Mouse (Mus musculus) forebrain, embryonic 13.5 days (tissue): ENCODE measurements around the gene Bex2. TPM values are rescaled to one million over a fixed set of nuclear protein-coding genes. Genes with fewer than 3 reads are reported as not detected.
"Not testable (repeated sequence)": the region's sequence is repeated elsewhere in the genome, so short reads cannot be mapped to it uniquely, and the experiment has no call there.

Source experiments
- ATAC-seq: fragments of 200-750 bp; cut with Nextera tagmentation; 2 replicates; pipeline ENCODE4 v1.8.0; 2017
- H3K27ac ChIP-seq: fragments of 300-500 bp; sonication (generic); 2 replicates; pipeline ENCODE4 v1.5.1; 2015; ENCODE audit warnings: inconsistent platforms, mild to moderate bottlenecking, moderate library complexity
- H3K27me3 ChIP-seq: fragments of 300-500 bp; sonication (generic); 2 replicates; pipeline ENCODE4 v1.6.1; 2015; ENCODE audit warnings: mild to moderate bottlenecking, inconsistent platforms
- H3K36me3 ChIP-seq: fragments of 300-500 bp; sonication (generic); 2 replicates; pipeline ENCODE4 v1.6.1; 2015; ENCODE audit warnings: mild to moderate bottlenecking, inconsistent platforms; ENCODE audit not compliant: poor library complexity, severe bottlenecking
- H3K4me1 ChIP-seq: fragments of 300-500 bp; sonication (generic); 2 replicates; pipeline ENCODE4 v1.6.1; 2015; ENCODE audit warnings: inconsistent platforms
- H3K4me2 ChIP-seq: fragments of 300-500 bp; sonication (generic); 2 replicates; pipeline ENCODE4 v1.6.1; 2015; ENCODE audit warnings: inconsistent platforms, mild to moderate bottlenecking, moderate library complexity
- H3K4me3 ChIP-seq: fragments of 300-500 bp; sonication (generic); 2 replicates; pipeline ENCODE4 v1.5.1; 2015; ENCODE audit warnings: mild to moderate bottlenecking, inconsistent platforms
- H3K9ac ChIP-seq: fragments of 300-500 bp; sonication (generic); 2 replicates; pipeline ENCODE4 v1.6.1; 2015; ENCODE audit warnings: mild to moderate bottlenecking, inconsistent platforms
- H3K9me3 ChIP-seq: fragments of 300-500 bp; sonication (generic); replicated peaks from 2 replicates; pipeline ENCODE4 v1.6.1; 2016; ENCODE audit warnings: inconsistent platforms
- WGBS: fragments of 180-500 bp; shearing (Covaris S2); methylation state at CpG from one replicate; pipeline ENCODE4 v1.1.7; 2015; 5-methylcytosine and 5-hydroxymethylcytosine counted together
- polyA plus RNA-seq: library from polyadenylated mRNA; unstranded; fragments of >200 nt; fragmentation: Nextera tagmentation; extraction: Ambion mirVana; gene quantifications from 2 replicates; pipeline ENCODE4 v1.2.1, GENCODE M21; 2015

The Bex2 gene
- polyA plus RNA-seq, 1 experiment from 2014 or later: 511 TPM

DNA sequence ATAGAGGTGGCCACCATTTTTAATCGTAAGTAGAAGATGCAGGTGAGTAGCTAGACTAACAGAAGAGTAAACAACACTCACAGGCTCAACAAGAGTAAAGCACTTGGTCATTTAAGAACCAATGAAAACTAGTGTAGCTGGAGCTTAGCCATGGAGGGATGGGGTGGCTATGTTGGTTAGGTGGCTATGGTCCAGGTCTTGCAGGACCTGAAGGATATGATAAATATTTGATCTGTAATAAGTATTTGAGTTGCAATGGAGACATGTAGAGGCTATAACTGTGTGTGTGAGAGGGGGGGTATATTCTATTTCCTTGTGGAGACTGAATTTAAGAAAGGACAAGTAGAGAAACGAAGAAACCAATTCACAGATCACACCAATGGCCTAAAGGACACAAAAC lies 16.8 kb downstream of the Bex2 start:
- Histone ChIP-seq H3K9me3 (no peaks in the 10 kb centered on the region), H3K4me1 (no peaks in the 10 kb centered on the region), H3K27me3 (no peaks in the 10 kb centered on the region), H3K4me2 (no peak overlapping the region), H3K4me3 (no peak overlapping the region), H3K36me3 (no peaks in the 10 kb centered on the region), H3K27ac (no peak overlapping the region), H3K9ac (no peak overlapping the region)
- WGBS: 89% methylated on average over 2 of the region's 2 CpGs
- ATAC-seq: no peak

DNA sequence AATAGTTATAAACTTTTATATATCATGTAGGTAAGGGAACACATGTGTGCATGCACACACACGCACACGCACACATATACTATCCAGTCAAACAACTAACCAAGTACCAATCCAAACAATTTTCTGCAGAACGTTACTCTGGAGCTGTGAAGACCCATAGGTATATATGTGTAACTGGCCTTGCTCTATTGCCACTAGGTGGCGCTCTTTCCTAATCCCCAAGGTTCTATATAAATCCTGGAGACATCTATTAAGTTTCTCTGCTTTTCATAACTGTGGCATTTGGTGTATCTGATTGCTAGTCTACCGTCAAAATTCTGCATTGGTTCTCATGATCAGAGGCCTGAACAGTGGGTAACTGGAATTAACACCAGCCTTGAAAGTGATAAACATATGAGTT lies 20.5 kb downstream of the Bex2 start:
- peak; percentile 86 for ATAC-seq
- Histone ChIP-seq H3K9me3 (no peaks in the 10 kb centered on the region), H3K27ac (no peak overlapping the region), H3K9ac (no peak overlapping the region), H3K4me1 (no peaks in the 10 kb centered on the region), H3K4me2 (no peak overlapping the region), H3K36me3 (no peaks in the 10 kb centered on the region), H3K4me3 (no peak overlapping the region), H3K27me3 (no peaks in the 10 kb centered on the region)
- WGBS: 19% methylated on average over 5 of the region's 5 CpGs

DNA sequence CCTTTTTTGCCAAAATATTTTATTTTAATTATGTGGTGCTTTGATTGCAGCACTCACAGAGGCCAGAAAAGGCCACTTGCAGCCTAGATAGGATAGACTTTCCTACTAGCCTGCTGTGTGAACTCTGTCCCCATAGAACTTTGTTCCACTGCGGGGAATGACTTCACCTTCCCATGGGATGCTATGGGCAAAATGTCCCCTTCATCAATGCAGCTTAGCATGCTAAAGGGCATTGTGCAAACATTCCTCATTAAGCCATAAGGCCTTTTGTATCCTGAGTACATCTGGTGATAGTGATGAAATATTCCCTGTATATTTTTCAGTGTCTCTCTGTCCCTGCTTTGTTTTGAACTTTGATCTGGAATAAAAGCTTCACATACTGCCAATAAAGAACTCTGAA lies 24.3 kb downstream of the Bex2 start:
- WGBS: 88% methylated on average over 1 of the region's 1 CpGs

DNA sequence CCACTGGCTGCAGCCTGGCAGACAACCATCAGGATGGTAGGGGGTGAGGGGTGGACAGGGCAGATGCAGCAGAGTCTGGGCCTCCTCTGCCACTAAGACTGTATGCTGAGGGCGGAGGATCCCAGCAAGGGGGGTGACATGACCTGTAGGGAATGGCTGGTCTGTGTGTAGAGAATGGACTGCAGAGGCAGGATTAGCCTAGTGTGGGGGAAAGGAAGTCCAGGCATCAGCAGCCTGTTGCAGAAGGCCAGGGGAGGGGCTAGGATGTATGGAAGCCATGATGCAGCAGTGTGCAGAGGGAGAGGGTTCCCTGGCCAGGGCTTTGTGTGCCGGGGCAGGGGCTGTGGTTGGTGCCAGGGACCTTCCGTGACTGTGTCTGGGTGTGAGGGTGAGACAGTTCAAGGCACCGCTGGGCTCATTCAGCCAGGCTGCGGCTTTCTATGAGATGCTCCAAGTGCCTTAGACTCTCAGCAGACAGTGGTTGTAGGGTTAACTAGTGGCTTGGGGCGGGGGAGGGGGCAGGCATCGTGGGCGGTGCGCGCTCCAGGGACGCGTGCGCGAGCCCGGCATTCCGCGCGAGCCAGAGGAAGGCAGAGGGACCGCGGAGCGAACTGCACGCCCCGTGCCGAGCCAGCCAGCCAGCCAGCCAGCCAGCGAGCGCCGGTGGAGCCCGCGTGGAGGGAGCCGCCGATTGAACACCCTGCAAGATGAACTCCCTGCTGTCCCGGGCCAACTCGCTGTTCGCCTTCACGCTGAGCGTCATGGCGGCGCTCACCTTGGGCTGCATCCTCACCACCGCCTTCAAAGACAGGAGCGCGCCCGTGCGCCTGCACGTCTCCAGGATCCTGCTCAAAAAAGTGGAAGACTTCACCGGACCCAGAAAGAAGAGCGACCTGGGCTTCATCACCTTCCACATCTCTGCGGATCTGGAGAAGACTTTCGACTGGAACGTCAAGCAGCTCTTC lies 35.0 kb downstream of the Bex2 start, which contains the start of gene Arxes1:
TSS of gene Arxes1 (plus strand) at position 569 of the 965 bp plus-strand sequence.
- H3K36me3 ChIP-seq, H3K9ac ChIP-seq: not testable (repeated sequence)
- WGBS: 10% methylated on average over 14 of the region's 49 CpGs

More for the DNA sequence above, 24.3 kb downstream of the Bex2 start:
- Histone ChIP-seq H3K4me3 (no peak overlapping the region), H3K4me2 (no peak overlapping the region), H3K9ac (no peak overlapping the region), H3K4me1 (no peaks in the 10 kb centered on the region), H3K36me3 (no peaks in the 10 kb centered on the region), H3K27me3 (no peaks in the 10 kb centered on the region), H3K9me3 (no peaks in the 10 kb centered on the region), H3K27ac (no peak overlapping the region)
- ATAC-seq: no peak

DNA sequence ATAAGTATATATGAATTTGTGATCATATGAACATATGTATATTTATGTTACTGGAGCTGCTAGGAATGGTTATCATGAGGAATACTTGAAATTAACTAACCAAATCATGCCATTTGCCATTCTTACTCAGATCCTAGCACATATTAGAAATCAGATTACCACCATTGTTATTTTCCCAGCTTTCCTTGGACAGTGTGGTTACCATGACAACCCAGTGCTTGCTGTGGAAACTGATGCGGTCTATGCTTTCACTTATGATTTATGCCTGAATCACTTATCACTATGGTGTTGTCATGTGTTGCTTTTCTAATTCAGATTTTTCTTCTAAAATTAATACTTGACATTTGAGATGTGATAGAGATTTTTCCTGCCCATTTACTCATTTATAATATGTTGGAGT lies 37.7 kb downstream of the Bex2 start:
- Histone ChIP-seq H3K9me3 (no peaks in the 10 kb centered on the region), H3K27ac (no peak overlapping the region), H3K4me2 (no peak overlapping the region), H3K9ac (no peak overlapping the region), H3K4me3 (no peak overlapping the region), H3K4me1 (no peaks in the 10 kb centered on the region), H3K36me3 (no peaks in the 10 kb centered on the region), H3K27me3 (no peaks in the 10 kb centered on the region)
- WGBS: 55% methylated on average over 1 of the region's 1 CpGs
- ATAC-seq: no peak

More for the DNA sequence above, 35.0 kb downstream of the Bex2 start, which contains the start of gene Arxes1:
- H3K4me1 ChIP-seq, H3K27ac ChIP-seq, H3K9me3 ChIP-seq, H3K27me3 ChIP-seq: not testable (repeated sequence)
- peak; percentile 94 for ATAC-seq
- H3K4me3 ChIP-seq: peak within 1 kb of the TSS; percentile 28
- peak within 1 kb of the TSS; percentile 56 for H3K4me2 ChIP-seq

Other genes with a start within 250 kb of the Bex2 start
- 72.6 and 101 TPM in 2 replicates for gene Gprasp2, start 229.2 kb downstream of the Bex2 start, polyA plus RNA-seq
- gene Arxes2, start 74.4 kb downstream of the Bex2 start, polyA plus RNA-seq: 150 and 176 TPM in 2 replicates
- gene Arxes1, start 34.9 kb downstream of the Bex2 start, polyA plus RNA-seq: 61.6 and 72.6 TPM in 2 replicates
- gene Nxf3, start 17.0 kb upstream of the Bex2 start, polyA plus RNA-seq: not detected in 2 replicates
- 133 and 145 TPM in 2 replicates for gene Bex4, start 70.8 kb upstream of the Bex2 start, polyA plus RNA-seq
- gene Tceal8, start 104.1 kb upstream of the Bex2 start, polyA plus RNA-seq: 127 and 135 TPM in 2 replicates
- 11.0 and 13.0 TPM in 2 replicates for gene Tceal5, start 135.6 kb upstream of the Bex2 start, polyA plus RNA-seq
- gene Tceal7, start 146.5 kb upstream of the Bex2 start, polyA plus RNA-seq: 1.3 and 1.5 TPM in 2 replicates
- gene Bex1, start 147.3 kb upstream of the Bex2 start, polyA plus RNA-seq: 177 and 185 TPM in 2 replicates
- gene Tceal9, start 176.8 kb upstream of the Bex2 start, polyA plus RNA-seq: 385 and 419 TPM in 2 replicates
- 649 and 658 TPM in 2 replicates for gene Bex3, start 202.0 kb upstream of the Bex2 start, polyA plus RNA-seq